Mouse (Mus musculus) megakaryocyte, embryonic 14.5 days (primary cell): ENCODE measurements around the gene Romo1. TPM values are rescaled to one million over a fixed set of nuclear protein-coding genes. Genes with fewer than 3 reads are reported as not detected.
A peak's percentile ranks its signal among the peaks of the same experiment; 100 is the strongest.

ENCODE experiments used
- H3K27me3 ChIP-seq: replicated peaks from 2 replicates; pipeline ENCODE3; 2012; ENCODE audit warnings: inconsistent platforms
- H3K36me3 ChIP-seq: replicated peaks from 2 replicates; pipeline ENCODE3; 2012; ENCODE audit warnings: low read length, inconsistent platforms, mixed read lengths
- H3K4me1 ChIP-seq: 2 replicates; pipeline ENCODE4 v1.6.1; 2012; ENCODE audit warnings: inconsistent platforms
- H3K4me3 ChIP-seq: replicated peaks from 2 replicates; pipeline ENCODE3; 2012; ENCODE audit warnings: moderate library complexity, mild to moderate bottlenecking, inconsistent platforms
- H3K9me3 ChIP-seq: 2 replicates; pipeline ENCODE4 v1.6.1; 2012; ENCODE audit warnings: inconsistent platforms
- FLI1 ChIP-seq: IDR thresholded peaks from 2 replicates; pipeline ENCODE4 v1.6.1; 2012; ENCODE audit warnings: low read length, inconsistent platforms, mixed read lengths
- GATA1 ChIP-seq: IDR thresholded peaks from 3 replicates; pipeline ENCODE4 v1.6.1; 2012; ENCODE audit warnings: mixed read lengths, low read length, inconsistent platforms, borderline replicate concordance
- polyA plus RNA-seq: library from polyadenylated mRNA; stranded (reverse); fragments of >175 nt; gene quantifications from 2 replicates; pipeline ENCODE4 v1.2.3, GENCODE M21; 2012; ENCODE audit warnings: low replicate concordance; ENCODE audit not compliant: insufficient read depth

Romo1 gene
- polyA plus RNA-seq, 1 experiment, result 453 TPM

DNA sequence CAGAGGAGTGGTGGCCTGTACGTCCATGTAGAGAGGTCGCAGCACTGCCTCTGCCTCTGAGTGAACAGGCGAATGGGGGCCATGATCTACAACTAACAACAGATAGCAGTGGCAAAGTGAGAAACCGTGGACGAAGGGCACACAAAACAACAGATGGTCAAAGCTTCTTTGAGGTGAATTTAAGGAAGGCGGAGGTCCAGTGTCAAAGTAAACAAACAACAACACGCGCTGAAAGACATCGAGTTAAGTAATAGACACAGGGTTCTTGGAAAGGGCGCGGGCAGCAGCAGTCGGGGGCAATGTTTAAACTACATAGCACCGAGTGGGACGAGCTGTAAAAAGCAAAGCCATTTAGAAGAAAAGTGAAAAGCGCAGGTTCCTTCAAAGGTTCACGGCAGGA is 472 bp upstream of the Romo1 start:
- TF ChIP-seq GATA1, result no peak
- no peak for TF ChIP-seq FLI1
- H3K36me3 ChIP-seq, result peaks cover 56% of the 10 kb centered on the region
- 0 out of 2 replicates have a peak, but pooled peaks cover 3% of the 10 kb centered on the region for H3K9me3 ChIP-seq
- peaks cover 41% of the 10 kb centered on the region for H3K4me1 ChIP-seq
- peak overlapping the region; percentile 92 for H3K4me3 ChIP-seq
- H3K27me3 ChIP-seq, result no peaks in the 10 kb centered on the region

DNA sequence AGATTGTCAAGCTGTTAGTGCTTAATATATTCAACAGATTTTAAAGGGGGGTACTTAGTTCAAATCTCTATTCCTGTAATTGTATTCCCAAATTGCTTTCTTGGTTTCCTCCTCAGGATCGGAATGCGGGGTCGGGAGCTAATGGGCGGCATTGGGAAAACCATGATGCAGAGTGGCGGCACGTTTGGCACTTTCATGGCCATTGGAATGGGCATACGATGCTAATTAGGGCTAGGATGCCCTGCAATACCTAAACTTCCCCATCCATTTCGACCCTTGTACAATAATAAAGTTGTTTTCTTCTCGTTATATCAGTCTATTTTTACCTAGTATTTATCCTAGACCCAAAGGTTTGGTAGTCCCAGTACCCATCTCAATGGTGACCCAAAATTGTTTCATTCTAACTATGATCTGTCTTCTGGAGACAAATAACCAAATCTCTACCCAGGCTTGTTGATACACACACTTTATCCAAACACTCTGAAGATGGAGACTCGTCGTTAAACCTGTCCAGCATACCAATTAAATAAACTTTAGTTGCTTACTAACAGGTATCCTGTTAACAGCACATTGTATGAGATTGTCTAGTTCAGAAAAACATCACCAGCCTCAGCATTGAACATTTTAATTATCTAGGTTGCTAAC is 1.8 kb downstream of the Romo1 start:
- peaks cover 56% of the 10 kb centered on the region for H3K36me3 ChIP-seq
- TF ChIP-seq FLI1, result no peak
- TF ChIP-seq GATA1, result no peak
- peak overlapping the region; percentile 92 for H3K4me3 ChIP-seq

DNA sequence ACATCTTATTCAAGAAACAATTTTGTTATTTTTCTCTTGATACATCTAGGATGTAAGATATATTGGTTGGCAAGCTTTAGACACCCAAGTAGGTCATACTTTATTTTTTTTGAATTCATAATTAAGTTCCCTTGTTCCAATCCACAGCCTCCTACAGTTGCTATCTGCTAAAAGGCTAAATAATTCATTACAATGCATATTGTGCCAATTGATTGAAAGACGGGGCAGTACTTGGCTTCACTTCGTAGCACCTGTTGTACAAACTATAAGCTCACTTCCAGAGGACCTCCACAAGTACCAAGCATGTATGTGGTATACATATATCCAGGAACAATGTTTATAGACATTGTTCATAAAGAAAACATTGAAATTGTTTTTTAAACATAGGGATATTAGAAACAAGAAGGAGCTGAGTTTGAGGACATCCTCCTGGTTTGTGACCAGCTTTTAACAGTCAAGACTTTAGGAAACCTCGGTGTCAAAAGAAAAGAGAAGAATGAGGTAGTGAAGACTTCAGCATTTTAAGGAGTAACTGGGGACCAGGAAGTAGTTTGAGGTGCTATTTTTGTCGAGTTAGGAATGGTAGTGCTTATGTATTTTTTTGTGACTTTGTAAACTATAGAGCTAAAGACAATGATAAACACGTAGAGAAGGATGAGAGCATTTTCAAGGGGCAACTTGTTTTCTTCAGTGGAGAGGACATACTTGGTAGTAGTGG is 2.6 kb downstream of the Romo1 start:
- 0 out of 2 replicates have a peak, but pooled peaks cover 3% of the 10 kb centered on the region for H3K9me3 ChIP-seq
- H3K36me3 ChIP-seq, result peaks cover 60% of the 10 kb centered on the region
- TF ChIP-seq GATA1, result no peak
- TF ChIP-seq FLI1, result no peak
- H3K4me1 ChIP-seq, result peaks cover 22% of the 10 kb centered on the region
- H3K4me3 ChIP-seq, result no peak overlapping the region
- no peaks in the 10 kb centered on the region for H3K27me3 ChIP-seq

More for the DNA sequence above, 1.8 kb downstream of the Romo1 start:
- Histone ChIP-seq H3K27me3 (no peaks in the 10 kb centered on the region), H3K4me1 (peaks cover 26% of the 10 kb centered on the region), H3K9me3 (0 out of 2 replicates have a peak, but pooled peaks cover 3% of the 10 kb centered on the region)

DNA sequence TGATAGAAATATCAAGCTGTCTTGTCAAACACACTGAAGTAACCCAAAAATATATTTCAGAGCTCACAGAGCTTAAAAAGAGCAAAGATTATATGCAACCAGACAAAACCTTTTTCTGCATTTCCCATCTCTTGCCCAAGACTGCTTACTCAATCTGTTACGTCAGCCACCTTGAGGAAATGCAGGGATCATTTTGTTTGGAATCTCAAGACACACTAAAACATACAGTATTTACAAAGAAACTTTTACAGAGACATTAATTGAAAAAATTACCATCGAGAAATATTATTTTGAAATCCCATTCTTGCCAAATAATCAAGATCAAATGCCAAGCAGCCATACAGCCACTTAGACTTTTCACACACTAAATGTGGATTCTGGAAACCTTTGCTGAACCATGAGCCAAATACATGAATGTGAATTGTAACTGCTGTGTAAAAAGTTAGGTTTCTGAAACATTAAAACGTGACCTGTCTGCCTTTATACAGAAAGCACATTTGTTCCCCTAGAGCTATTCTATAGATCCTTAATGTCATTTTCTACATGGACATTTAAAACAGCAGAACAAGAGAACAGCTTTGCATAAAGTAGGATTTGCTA is 3.6 kb downstream of the Romo1 start:
- TF ChIP-seq FLI1, result no peak
- no peak for TF ChIP-seq GATA1
- Histone ChIP-seq H3K27me3 (no peaks in the 10 kb centered on the region), H3K36me3 (peaks cover 63% of the 10 kb centered on the region), H3K4me1 (peaks cover 21% of the 10 kb centered on the region), H3K4me3 (no peak overlapping the region), H3K9me3 (no peaks in the 10 kb centered on the region)

DNA sequence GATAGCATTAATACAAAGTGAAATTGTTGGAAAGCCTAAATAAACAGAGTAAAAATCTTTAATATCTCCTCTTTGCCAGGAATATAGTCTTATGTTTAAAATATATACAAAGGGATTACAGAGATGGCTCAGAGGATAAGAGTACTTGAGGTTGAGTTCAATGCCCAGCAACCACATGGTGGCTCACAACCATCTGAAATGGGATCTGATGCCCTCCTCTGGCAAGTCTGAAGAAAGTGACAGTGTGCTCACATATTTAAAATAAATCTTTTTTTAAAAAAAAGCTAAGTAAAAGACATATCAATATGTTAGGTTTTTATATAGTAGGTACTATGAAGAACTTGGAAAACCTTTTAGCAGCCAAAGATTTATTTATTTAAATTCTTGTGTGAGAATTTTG is 7.7 kb downstream of the Romo1 start:
- Histone ChIP-seq H3K4me1 (peaks cover 4% of the 10 kb centered on the region; the same call in 1 of the 2 replicates), H3K36me3 (peaks cover 100% of the 10 kb centered on the region), H3K27me3 (no peaks in the 10 kb centered on the region)

DNA sequence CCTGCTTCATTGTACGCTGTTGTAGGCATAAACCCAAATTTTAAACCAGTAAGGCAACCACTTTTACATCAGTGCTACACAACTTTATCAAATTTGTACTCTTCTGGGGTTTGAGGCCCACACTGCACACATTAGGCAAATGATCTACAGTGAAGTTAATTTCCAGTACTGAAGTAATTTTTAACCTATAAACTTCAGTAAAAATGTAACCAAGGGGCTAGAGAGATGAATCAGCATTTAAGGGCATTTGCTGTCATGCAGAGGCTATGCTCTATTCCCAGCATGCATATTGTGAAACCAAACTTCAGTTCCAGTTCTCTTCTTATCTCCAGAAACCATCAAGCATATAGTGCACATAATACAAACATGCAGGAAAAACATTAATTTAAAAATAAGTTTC is 21.6 kb downstream of the Romo1 start:
- Histone ChIP-seq H3K4me3 (no peak overlapping the region), H3K4me1 (no peaks in the 10 kb centered on the region; the same call in 1 of the 2 replicates), H3K9me3 (no peaks in the 10 kb centered on the region), H3K27me3 (no peaks in the 10 kb centered on the region), H3K36me3 (peaks cover 95% of the 10 kb centered on the region)
- TF ChIP-seq GATA1 (no peak), FLI1 (no peak)

More for the DNA sequence above, 7.7 kb downstream of the Romo1 start:
- no peaks in the 10 kb centered on the region for H3K9me3 ChIP-seq
- H3K4me3 ChIP-seq, result no peak overlapping the region
- TF ChIP-seq GATA1 (no peak), FLI1 (no peak)

DNA sequence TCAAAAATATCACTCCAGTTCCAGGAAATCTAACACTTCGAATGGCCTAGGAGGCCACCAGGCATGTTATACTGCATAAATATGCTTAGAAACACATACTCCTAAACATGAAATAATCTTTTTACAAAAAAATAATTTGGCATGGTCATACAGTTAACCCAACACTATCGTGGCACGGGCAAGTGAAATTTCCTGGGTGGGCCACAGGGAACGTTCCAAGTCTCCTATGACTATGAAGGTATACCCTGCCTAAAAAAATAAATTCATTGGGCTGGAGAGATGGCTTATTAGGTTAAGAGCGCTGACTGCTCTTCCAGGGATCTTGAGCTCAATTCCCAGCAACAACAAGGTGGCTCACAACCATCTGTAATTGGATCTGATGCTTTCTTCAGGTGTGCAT is 22.7 kb downstream of the Romo1 start:
- peaks cover 92% of the 10 kb centered on the region for H3K36me3 ChIP-seq
- no peaks in the 10 kb centered on the region for H3K9me3 ChIP-seq
- no peaks in the 10 kb centered on the region for H3K27me3 ChIP-seq
- TF ChIP-seq GATA1 (no peak), FLI1 (no peak)
- no peak overlapping the region for H3K4me3 ChIP-seq
- H3K4me1 ChIP-seq, result no peaks in the 10 kb centered on the region; the same call in 1 of the 2 replicates

DNA sequence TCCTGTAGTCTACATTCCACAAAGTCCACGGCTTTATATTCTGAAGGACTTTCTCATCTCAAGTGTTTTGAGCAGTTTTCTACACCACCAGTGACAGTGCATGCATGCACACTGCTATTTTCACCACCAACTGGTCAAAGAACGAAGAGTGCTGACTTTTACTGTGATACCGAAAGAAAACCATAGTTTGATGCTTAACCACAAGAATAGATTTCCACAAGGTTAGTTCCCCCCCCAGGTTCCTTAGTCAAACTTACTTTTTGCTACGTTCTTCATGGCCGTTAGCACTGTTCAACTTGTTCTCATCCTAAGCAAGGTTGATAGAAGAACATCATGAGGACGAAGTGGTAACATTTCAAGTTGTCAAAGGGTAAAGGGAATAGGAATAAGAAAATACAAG is 33.2 kb downstream of the Romo1 start:
- TF ChIP-seq GATA1 (no peak), FLI1 (no peak)
- no peaks in the 10 kb centered on the region for H3K27me3 ChIP-seq
- H3K4me1 ChIP-seq, result peaks cover 34% of the 10 kb centered on the region
- H3K4me3 ChIP-seq, result peak overlapping the region; percentile 47
- peaks cover 71% of the 10 kb centered on the region for H3K36me3 ChIP-seq
- no peaks in the 10 kb centered on the region for H3K9me3 ChIP-seq

DNA sequence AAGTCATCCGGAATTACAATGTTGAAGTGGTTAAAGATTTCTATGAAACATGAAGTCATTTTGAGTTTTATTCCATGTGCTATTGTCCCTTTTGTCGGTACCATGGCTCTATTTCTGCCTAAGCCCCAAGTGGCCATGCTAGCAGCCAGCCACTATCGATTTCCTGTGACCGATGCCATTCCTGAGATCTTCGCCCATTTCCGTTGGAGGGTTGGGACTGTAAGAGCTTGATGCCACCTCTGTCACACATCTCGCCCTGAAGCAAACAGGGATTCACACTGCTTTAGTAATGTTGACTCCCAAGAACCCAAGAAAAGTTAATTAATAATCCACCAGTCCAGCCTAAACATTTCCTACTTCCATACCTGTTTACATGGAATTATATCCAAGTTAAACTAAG is 33.8 kb downstream of the Romo1 start:
- H3K4me3 ChIP-seq, result peak overlapping the region; percentile 98
- TF ChIP-seq FLI1 (no peak), GATA1 (no peak)
- peaks cover 65% of the 10 kb centered on the region for H3K36me3 ChIP-seq
- no peaks in the 10 kb centered on the region for H3K9me3 ChIP-seq
- H3K4me1 ChIP-seq, result peaks cover 38% of the 10 kb centered on the region
- H3K27me3 ChIP-seq, result no peaks in the 10 kb centered on the region

DNA sequence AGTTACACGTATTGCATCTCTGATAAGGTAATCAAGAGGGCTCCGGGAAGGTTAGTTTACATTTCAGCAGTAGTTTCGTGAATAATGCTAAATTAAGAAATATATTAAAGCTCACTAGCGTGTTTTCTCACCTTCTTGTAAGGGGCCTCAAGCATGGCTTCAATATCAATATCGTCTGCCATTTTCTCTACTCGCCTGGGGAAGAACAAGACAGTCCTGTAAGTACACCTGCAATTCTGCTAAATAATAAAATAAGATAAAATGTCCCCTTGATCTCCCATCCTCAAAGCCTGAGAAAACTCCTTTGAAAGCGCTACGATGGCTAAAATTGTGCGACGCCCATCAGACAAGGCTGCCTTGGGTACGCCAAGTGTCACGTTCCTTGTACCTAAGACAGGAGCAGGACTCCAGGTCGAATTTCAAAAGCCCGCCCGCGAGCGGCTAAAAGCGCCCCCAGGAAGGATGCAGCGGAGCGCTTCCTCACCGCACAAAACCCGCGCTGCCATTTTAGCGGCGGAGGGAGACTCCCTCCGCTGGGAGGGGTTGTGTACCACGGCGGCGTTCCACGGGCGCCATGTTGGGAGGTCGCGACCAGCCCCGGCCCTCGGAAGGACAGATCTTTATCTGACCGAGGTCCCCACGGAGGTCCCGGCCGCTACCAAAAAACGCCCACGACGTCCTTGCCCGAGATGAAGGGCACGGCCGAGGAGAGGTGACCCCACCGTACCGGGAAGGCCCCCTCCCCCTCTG is 35.4 kb downstream of the Romo1 start:
- Histone ChIP-seq H3K9me3 (no peaks in the 10 kb centered on the region), H3K4me3 (peak overlapping the region; percentile 98), H3K4me1 (peaks cover 35% of the 10 kb centered on the region), H3K36me3 (peaks cover 49% of the 10 kb centered on the region), H3K27me3 (no peaks in the 10 kb centered on the region)
- no peak for TF ChIP-seq FLI1
- TF ChIP-seq GATA1, result no peak
